Mouse (Mus musculus) thymus, postnatal 14 days (tissue): ENCODE measurements around the gene A630076J17Rik.

Experiments used
- DNase-seq: peaks from one replicate; pipeline ENCODE4 v3.0.0; 2021

The A630076J17Rik gene

DNA sequence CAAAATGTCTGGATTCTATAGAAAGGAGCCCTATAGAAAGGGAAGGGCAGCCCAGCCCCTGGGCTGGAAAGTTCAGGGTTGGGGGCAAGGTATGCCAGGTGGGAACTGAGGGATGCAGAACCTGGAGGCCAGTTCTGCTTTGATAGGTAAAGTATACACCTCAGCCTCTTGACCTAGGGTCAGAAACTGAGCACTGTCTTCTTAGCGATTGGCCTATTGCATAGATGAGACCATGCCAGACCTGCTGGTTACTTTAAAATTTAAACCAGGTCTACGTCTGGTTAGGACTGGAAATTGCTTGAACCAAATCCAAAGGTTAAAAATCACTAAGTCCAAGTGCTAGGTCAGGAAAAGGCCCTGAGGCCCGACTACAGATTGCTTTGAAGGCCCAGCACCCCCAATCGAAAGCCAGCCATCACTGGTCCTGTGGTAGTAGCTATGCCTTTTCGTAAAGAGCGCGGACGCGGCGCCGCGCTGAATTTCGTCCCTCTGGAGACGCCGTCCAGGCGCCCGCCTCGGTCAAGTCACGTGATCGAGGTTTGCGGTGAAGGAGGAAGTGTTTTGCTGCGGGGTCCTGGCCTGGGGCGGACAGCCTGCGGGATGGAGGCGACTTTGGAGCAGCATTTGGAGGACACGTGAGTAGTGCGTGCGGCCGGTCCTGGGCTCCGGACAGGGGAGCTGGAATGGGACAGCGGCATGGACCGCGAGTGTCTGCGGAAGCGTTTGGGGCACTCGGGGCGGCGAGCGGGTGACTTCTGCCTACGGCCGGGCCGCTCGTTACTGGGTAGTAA is 48.3 kb downstream of the A630076J17Rik start, which contains the start of gene Lamtor5:
Gene Lamtor5, plus strand, starts transcription at position 380 of the 791 bp plus-strand sequence.
- DNase-seq, result peak; percentile 92
